Mouse (Mus musculus) inflammation-experienced regulatory T-cells, adult 6 months (primary cell): ENCODE data around the gene Sppl2b. TPM values are rescaled to one million over a fixed set of nuclear protein-coding genes. Genes with fewer than 3 reads are reported as not detected.
"Not testable (repeated sequence)": the region's sequence is repeated elsewhere in the genome, so short reads cannot be mapped to it uniquely, and the experiment has no call there.

ENCODE experiments used
- ATAC-seq: one replicate; pipeline ENCODE4 v1.8.0; 2017
- polyA plus RNA-seq, 3 experiments: library from polyadenylated mRNA; unstranded; fragments of 100-300 nt; shearing (Covaris generic); gene quantifications; one replicate each; pipeline ENCODE4 v1.2.1; 2017

Gene Sppl2b
- polyA plus RNA-seq, 3 experiments from 2014 or later = 9.6 to 15.0 (median 12.1) TPM

GRCm38 (mm10) chr10:80824827-80825226, 30.2 kb upstream of the Sppl2b start:
- no peak for ATAC-seq

- ATAC-seq = peak; percentile 90
These were observed 28.7 kb upstream of the Sppl2b start, which contains the start of gene Oaz1 for GRCm38 (mm10) chr10:80826151-80827062. TSS of gene Oaz1 (plus strand) at chr10:80826656.

GRCm38 (mm10) chr10:80827063-80827869, 27.8 kb upstream of the Sppl2b start:
- ATAC-seq = no peak

- no peak for ATAC-seq
These were observed 27.1 kb upstream of the Sppl2b start for GRCm38 (mm10) chr10:80827870-80828420.

GRCm38 (mm10) chr10:80828587-80828986, 26.5 kb upstream of the Sppl2b start:
- ATAC-seq = not testable (repeated sequence)

- no peak for ATAC-seq
These were observed 25.5 kb upstream of the Sppl2b start for GRCm38 (mm10) chr10:80829359-80830278.

GRCm38 (mm10) chr10:80831136-80831535, 23.9 kb upstream of the Sppl2b start:
- no peak for ATAC-seq

GRCm38 (mm10) chr10:80832818-80833217, 22.3 kb upstream of the Sppl2b start:
- no peak for ATAC-seq

- no peak for ATAC-seq
These were observed 19.5 kb upstream of the Sppl2b start for GRCm38 (mm10) chr10:80835617-80836016.

GRCm38 (mm10) chr10:80836949-80837379, 18.1 kb upstream of the Sppl2b start:
- ATAC-seq = no peak

GRCm38 (mm10) chr10:80837827-80838226, 17.2 kb upstream of the Sppl2b start:
- ATAC-seq = no peak

- no peak for ATAC-seq
These were observed 16.6 kb upstream of the Sppl2b start for GRCm38 (mm10) chr10:80838346-80838912.

- ATAC-seq = no peak
These were observed 15.2 kb upstream of the Sppl2b start for GRCm38 (mm10) chr10:80839848-80840247.

GRCm38 (mm10) chr10:80841685-80842084, 13.4 kb upstream of the Sppl2b start:
- no peak for ATAC-seq

GRCm38 (mm10) chr10:80842334-80842733, 12.7 kb upstream of the Sppl2b start:
- ATAC-seq = no peak

- no peak for ATAC-seq
These were observed 11.8 kb upstream of the Sppl2b start for GRCm38 (mm10) chr10:80843087-80843930.

GRCm38 (mm10) chr10:80843931-80844547, 11.0 kb upstream of the Sppl2b start, which contains the start of gene Lingo3:
TSS of gene Lingo3 (minus strand) at chr10:80844039.
- no peak for ATAC-seq

- no peak for ATAC-seq
These were observed 9.9 kb upstream of the Sppl2b start for GRCm38 (mm10) chr10:80845055-80845693.

- no peak for ATAC-seq
These were observed 9.3 kb upstream of the Sppl2b start for GRCm38 (mm10) chr10:80845732-80846131.
